Mouse (Mus musculus): ENCODE data around the gene Gm20518. TPM values are rescaled to one million over a fixed set of nuclear protein-coding genes. Genes with fewer than 3 reads are reported as not detected.

Gm20518 gene
- polyA plus RNA-seq, 1 experiment from 2014 or later = 0.29 TPM

DNA sequence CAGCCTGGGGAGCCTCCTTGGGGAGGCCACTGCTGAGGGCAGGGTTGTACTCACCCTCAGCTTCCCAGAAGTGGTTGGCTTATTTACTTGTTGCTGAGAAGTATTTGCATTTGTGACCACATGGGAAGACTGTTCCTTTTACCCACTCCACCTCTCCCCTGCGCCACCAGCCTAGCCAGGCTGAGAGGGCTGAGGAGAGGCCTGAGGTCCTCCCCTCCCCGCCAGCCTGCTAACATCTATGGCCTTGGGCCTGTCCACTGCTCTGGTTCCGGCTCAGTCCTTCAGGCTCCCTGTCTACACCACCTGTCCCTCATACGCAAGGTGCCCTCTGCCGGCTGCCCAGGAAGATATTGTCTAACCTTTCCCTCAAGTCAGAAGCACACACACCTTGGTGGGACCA is 95.8 kb downstream of the Gm20518 start:
- no peak for ATAC-seq (ENCODE audit: insufficient number of reproducible peaks, low FRiP score, low TSS enrichment, low read depth)
- Histone ChIP-seq H3K4me2 (replicated peaks) (no peak overlapping the region), H3K36me3 (peaks cover 28% of the 10 kb centered on the region), H3K9me3 (replicated peaks) (no peaks in the 10 kb centered on the region), H3K4me3 (replicated peaks) (no peak overlapping the region), H3K9ac (no peak overlapping the region), H3K4me1 (peaks cover 37% of the 10 kb centered on the region), H3K27ac (replicated peaks) (peak overlapping the region; percentile 17; the same call in 1 of the 2 replicates), H3K27me3 (no peaks in the 10 kb centered on the region)
- WGBS = 66% methylated on average over 5 of the region's 5 CpGs

DNA sequence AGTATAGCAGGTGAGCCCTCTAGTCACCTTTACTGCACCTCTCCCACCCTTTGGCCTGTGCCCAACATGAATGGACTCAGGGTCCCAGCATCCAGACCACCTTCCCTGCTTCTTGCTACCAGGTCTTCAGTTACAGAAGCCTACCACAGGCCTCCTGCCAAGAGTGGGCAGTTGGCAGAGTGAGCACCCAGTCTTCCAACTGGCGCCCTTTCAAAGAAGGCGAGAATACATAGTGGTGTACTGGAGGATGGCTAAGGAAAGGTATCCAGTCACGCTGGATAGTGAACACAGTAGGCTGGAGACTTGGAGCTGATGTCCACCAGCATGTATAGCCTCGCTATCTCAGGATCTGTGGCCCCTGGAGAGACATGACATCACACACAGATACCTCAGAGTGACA is 97.4 kb downstream of the Gm20518 start:
- no peaks in the 10 kb centered on the region for H3K9me3 ChIP-seq (replicated peaks)
- H3K4me2 ChIP-seq (replicated peaks) = no peak overlapping the region
- no peak overlapping the region for H3K4me3 ChIP-seq (replicated peaks)
- H3K27ac ChIP-seq (replicated peaks) = no peak overlapping the region
- peaks cover 42% of the 10 kb centered on the region for H3K36me3 ChIP-seq
- H3K4me1 ChIP-seq = peaks cover 23% of the 10 kb centered on the region
- no peak for ATAC-seq (ENCODE audit: insufficient number of reproducible peaks, low FRiP score, low TSS enrichment, low read depth)
- no peak overlapping the region for H3K9ac ChIP-seq
- WGBS = 84% methylated on average over 4 of the region's 4 CpGs
- H3K27me3 ChIP-seq = no peaks in the 10 kb centered on the region

DNA sequence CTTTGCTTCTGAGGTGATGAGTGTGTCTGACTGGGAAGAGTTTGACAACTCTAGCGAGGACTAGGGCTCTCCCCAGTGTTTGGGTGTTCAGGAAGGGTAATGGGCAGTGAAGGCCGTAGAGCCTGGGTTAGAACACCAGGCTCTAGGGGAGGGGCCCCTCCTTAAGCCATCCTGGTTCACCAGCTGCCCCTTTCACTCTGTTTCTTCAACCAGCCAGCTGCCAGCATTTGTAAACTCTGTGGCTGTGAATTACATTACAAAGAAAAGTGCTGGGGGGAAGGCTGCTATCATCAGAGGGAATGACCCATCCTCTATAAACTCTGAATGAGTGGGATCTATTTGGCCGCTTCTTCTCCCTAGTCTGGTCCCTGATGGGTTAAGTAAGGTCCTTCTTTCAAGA is 98.7 kb downstream of the Gm20518 start:
- WGBS = 78% methylated on average over 3 of the region's 3 CpGs
- no peak overlapping the region for H3K9ac ChIP-seq
- no peak for ATAC-seq (ENCODE audit: insufficient number of reproducible peaks, low FRiP score, low TSS enrichment, low read depth)
- no peak overlapping the region for H3K4me3 ChIP-seq (replicated peaks)
- H3K4me2 ChIP-seq (replicated peaks) = no peak overlapping the region
- peaks cover 15% of the 10 kb centered on the region for H3K4me1 ChIP-seq
- H3K27me3 ChIP-seq = no peaks in the 10 kb centered on the region
- peaks cover 53% of the 10 kb centered on the region for H3K36me3 ChIP-seq
- no peak overlapping the region for H3K27ac ChIP-seq (replicated peaks)
- no peaks in the 10 kb centered on the region for H3K9me3 ChIP-seq (replicated peaks)

DNA sequence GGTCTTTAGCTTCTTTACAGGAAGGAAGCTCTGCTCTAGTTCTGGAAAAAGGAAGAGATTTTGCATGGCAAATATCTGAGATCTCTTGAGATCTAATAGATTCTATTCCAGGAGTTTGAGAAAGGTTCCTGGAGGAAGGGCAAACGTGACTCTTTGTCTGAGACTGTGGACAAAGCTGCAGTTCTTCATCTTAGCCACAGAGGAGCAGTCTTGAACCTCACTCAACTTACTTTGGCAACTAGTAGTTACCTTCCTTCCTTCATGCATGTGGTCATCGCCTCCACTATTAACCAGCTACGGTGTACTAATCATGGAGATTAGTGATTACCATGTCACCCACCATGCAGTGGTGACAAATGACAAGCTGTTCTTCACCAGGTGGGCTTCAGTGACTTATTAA is 106.1 kb downstream of the Gm20518 start:
- Histone ChIP-seq H3K4me1 (no peaks in the 10 kb centered on the region), H3K4me3 (replicated peaks) (no peak overlapping the region), H3K4me2 (replicated peaks) (no peak overlapping the region), H3K27ac (replicated peaks) (no peak overlapping the region), H3K9me3 (replicated peaks) (no peaks in the 10 kb centered on the region), H3K9ac (no peak overlapping the region), H3K27me3 (no peaks in the 10 kb centered on the region), H3K36me3 (peaks cover 82% of the 10 kb centered on the region)
- ATAC-seq (ENCODE audit: insufficient number of reproducible peaks, low FRiP score, low TSS enrichment, low read depth) = no peak
- 48% methylated on average over 3 of the region's 3 CpGs for WGBS

Other genes starting within 250 kb of the Gm20518 start
- gene Ccdc74a, start 245.2 kb downstream of the Gm20518 start, polyA plus RNA-seq (2015; fragmentation: Nextera tagmentation; extraction: Ambion mirVana) = 15.4 and 15.9 TPM in 2 replicates
- 45.9 and 54.6 TPM in 2 replicates for gene Med15, start 158.8 kb downstream of the Gm20518 start, polyA plus RNA-seq (2015; fragmentation: Nextera tagmentation; extraction: Ambion mirVana)
- gene Klhl22, start 132.1 kb downstream of the Gm20518 start, polyA plus RNA-seq (2015; fragmentation: Nextera tagmentation; extraction: Ambion mirVana) = 91.5 and 93.4 TPM in 2 replicates
- gene Scarf2, start 94.4 kb downstream of the Gm20518 start, polyA plus RNA-seq (2015; fragmentation: Nextera tagmentation; extraction: Ambion mirVana) = 40.7 and 43.4 TPM in 2 replicates
- gene B830017H08Rik, start 58.5 kb downstream of the Gm20518 start, polyA plus RNA-seq (2015; fragmentation: Nextera tagmentation; extraction: Ambion mirVana) = 0.30 and 0.52 TPM in 2 replicates
- gene Car15, start 53.3 kb downstream of the Gm20518 start, polyA plus RNA-seq (2015; fragmentation: Nextera tagmentation; extraction: Ambion mirVana) = 2.8 and 3.9 TPM in 2 replicates
- gene Tssk1, start 2.6 kb upstream of the Gm20518 start, polyA plus RNA-seq (2015; fragmentation: Nextera tagmentation; extraction: Ambion mirVana) = not detected in 2 replicates
- gene Dgcr2, start 6.9 kb upstream of the Gm20518 start, polyA plus RNA-seq (2015; fragmentation: Nextera tagmentation; extraction: Ambion mirVana) = 86.0 and 90.2 TPM in 2 replicates
- 0.12 TPM in 1 of 2 replicates, not detected in the other for gene Tssk2, start 7.0 kb upstream of the Gm20518 start, polyA plus RNA-seq (2015; fragmentation: Nextera tagmentation; extraction: Ambion mirVana)
- gene Ess2, start 19.7 kb upstream of the Gm20518 start, polyA plus RNA-seq (2015; fragmentation: Nextera tagmentation; extraction: Ambion mirVana) = 35.0 and 40.8 TPM in 2 replicates
- gene Gsc2, start 23.4 kb upstream of the Gm20518 start, polyA plus RNA-seq (2015; fragmentation: Nextera tagmentation; extraction: Ambion mirVana) = not detected in 2 replicates
- gene Slc25a1, start 36.5 kb upstream of the Gm20518 start, polyA plus RNA-seq (2015; fragmentation: Nextera tagmentation; extraction: Ambion mirVana) = 83.0 and 83.6 TPM in 2 replicates
- gene Vpreb2, start 88.8 kb upstream of the Gm20518 start, polyA plus RNA-seq (2015; fragmentation: Nextera tagmentation; extraction: Ambion mirVana) = not detected in 2 replicates
- 108 and 115 TPM in 2 replicates for gene Dgcr6, start 161.2 kb upstream of the Gm20518 start, polyA plus RNA-seq (2015; fragmentation: Nextera tagmentation; extraction: Ambion mirVana)
- 11.2 and 11.7 TPM in 2 replicates for gene Prodh, start 198.5 kb upstream of the Gm20518 start, polyA plus RNA-seq (2015; fragmentation: Nextera tagmentation; extraction: Ambion mirVana)
- 7.4 and 7.9 TPM in 2 replicates for gene Rtn4r, start 236.0 kb upstream of the Gm20518 start, polyA plus RNA-seq (2015; fragmentation: Nextera tagmentation; extraction: Ambion mirVana)